Mouse (Mus musculus) midbrain, embryonic 11.5 days (tissue): Measurements from ENCODE around the gene Gm26602. TPM values are rescaled to one million over a fixed set of nuclear protein-coding genes. Genes with fewer than 3 reads are reported as not detected.

Source experiments
- ATAC-seq: fragments of 200-750 bp; cut with Nextera tagmentation; 2 replicates; pipeline ENCODE4 v1.8.0; 2017; ENCODE audit warnings: moderate TSS enrichment, moderate library complexity; ENCODE audit not compliant: low FRiP score
- DNase-seq: peaks from one replicate; pipeline ENCODE4 v3.0.0; 2015; ENCODE audit warnings: low spot score; ENCODE audit errors: missing footprints
- H3K27ac ChIP-seq: fragments of 300-500 bp; sonication (generic); 2 replicates; pipeline ENCODE4 v1.5.1; 2014; ENCODE audit warnings: low read depth, low read length
- H3K27me3 ChIP-seq: fragments of 300-500 bp; sonication (generic); 2 replicates; pipeline ENCODE4 v1.6.1; 2014; ENCODE audit warnings: mild to moderate bottlenecking, low read length, moderate library complexity, mixed read lengths; ENCODE audit not compliant: control insufficient read depth, insufficient read depth
- H3K36me3 ChIP-seq: fragments of 300-500 bp; sonication (generic); 2 replicates; pipeline ENCODE4 v1.6.1; 2014; ENCODE audit warnings: mild to moderate bottlenecking, low read length, moderate library complexity, mixed read lengths; ENCODE audit not compliant: control insufficient read depth, insufficient read depth
- H3K4me1 ChIP-seq: fragments of 300-500 bp; sonication (generic); 2 replicates; pipeline ENCODE4 v1.6.1; 2014; ENCODE audit warnings: low read length; ENCODE audit not compliant: control insufficient read depth, insufficient read depth
- H3K4me2 ChIP-seq: fragments of 300-500 bp; sonication (generic); 2 replicates; pipeline ENCODE4 v1.6.1; 2014; ENCODE audit warnings: mild to moderate bottlenecking, moderate library complexity
- H3K4me3 ChIP-seq: fragments of 300-500 bp; sonication (generic); 2 replicates; pipeline ENCODE4 v1.5.1; 2014; ENCODE audit warnings: low read depth, low read length
- H3K9ac ChIP-seq: fragments of 300-500 bp; sonication (generic); 2 replicates; pipeline ENCODE4 v1.6.1; 2014; ENCODE audit warnings: low read length
- H3K9me3 ChIP-seq: fragments of 300-500 bp; sonication (generic); 2 replicates; pipeline ENCODE4 v1.6.1; 2016; ENCODE audit warnings: low read length; ENCODE audit not compliant: control insufficient read depth
- WGBS: fragments of 180-500 bp; shearing (Covaris S2); extraction: QIAGEN DNeasy Blood & Tissue Kit; methylation state at CpG from one replicate; pipeline ENCODE4 v1.1.7; 2014; 5-methylcytosine and 5-hydroxymethylcytosine counted together
- polyA plus RNA-seq: library from polyadenylated mRNA; unstranded; fragments of >200 nt; fragmentation: Nextera tagmentation; extraction: Ambion mirVana; gene quantifications from 2 replicates; pipeline ENCODE4 v1.2.1, GENCODE M21; 2014

The Gm26602 gene
- polyA plus RNA-seq, 1 experiment from 2014 or later: 20.6 TPM

GRCm38 (mm10) chr10:79871845-79872244, 38.8 kb upstream of the Gm26602 start:
- H3K36me3 ChIP-seq: peaks cover 18% of the 10 kb centered on the region
- H3K9ac ChIP-seq: no peak overlapping the region
- WGBS: 94% methylated on average over 8 of the region's 8 CpGs
- no peak for ATAC-seq
- no peaks in the 10 kb centered on the region for H3K9me3 ChIP-seq
- no peak overlapping the region for H3K4me2 ChIP-seq
- H3K4me1 ChIP-seq: peaks cover 13% of the 10 kb centered on the region
- DNase-seq: no peak
- no peak overlapping the region for H3K4me3 ChIP-seq
- H3K27ac ChIP-seq: no peak overlapping the region
- no peaks in the 10 kb centered on the region for H3K27me3 ChIP-seq

DNA sequence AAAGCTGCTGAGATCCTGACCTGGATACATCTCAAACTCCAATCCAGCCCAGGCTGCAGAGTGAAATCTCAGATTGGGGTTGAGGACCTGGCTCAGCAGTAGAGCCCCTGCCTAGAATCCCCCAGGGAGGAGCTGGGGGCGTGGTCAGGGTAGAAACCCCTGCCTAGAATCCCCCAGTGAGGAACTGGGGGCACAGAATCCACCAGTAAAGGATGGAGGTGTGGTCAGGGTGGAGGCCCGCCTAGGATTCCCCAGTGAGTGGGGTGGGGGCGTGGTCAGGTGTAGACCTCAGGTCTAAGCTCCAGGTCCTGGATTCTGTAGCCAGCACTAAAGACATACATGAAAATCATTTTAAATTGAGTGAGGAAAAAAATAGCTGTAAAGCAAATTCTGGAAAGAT, 37.8 kb upstream of the Gm26602 start:
- peaks cover 13% of the 10 kb centered on the region for H3K36me3 ChIP-seq
- H3K27me3 ChIP-seq: no peaks in the 10 kb centered on the region
- 56% methylated on average over 3 of the region's 3 CpGs for WGBS
- no peak overlapping the region for H3K27ac ChIP-seq
- peak overlapping the region; percentile 80 for H3K4me3 ChIP-seq
- H3K4me2 ChIP-seq: peak overlapping the region; percentile 80
- no peaks in the 10 kb centered on the region for H3K9me3 ChIP-seq
- ATAC-seq (no peak), DNase-seq (no peak)
- peak overlapping the region; percentile 96 for H3K9ac ChIP-seq
- H3K4me1 ChIP-seq: peaks cover 13% of the 10 kb centered on the region

DNA sequence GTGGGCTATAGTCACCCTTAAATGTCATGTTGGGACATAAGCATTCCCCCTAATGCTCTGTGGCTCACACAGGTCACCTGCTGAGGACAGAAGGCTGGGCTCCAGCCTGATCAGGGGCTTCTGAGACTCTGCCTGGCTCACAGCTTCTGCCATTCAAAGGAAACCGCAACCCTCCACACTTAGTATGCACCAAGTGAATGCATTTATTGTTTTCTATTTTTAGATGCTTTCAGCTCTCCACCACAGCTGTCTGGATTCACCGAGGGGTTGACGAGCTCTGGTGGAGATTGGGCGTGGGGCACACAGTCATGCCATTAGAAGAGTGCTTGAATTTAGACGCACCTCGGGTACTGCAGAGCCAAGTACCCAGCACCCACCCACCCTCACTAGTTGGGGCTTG, 37.3 kb upstream of the Gm26602 start:
- H3K4me3 ChIP-seq: peak overlapping the region; percentile 80
- no peak overlapping the region for H3K27ac ChIP-seq
- no peaks in the 10 kb centered on the region for H3K9me3 ChIP-seq
- WGBS: 24% methylated on average over 6 of the region's 6 CpGs
- H3K4me2 ChIP-seq: peak overlapping the region; percentile 80
- peaks cover 13% of the 10 kb centered on the region for H3K36me3 ChIP-seq
- H3K9ac ChIP-seq: peak overlapping the region; percentile 96
- no peaks in the 10 kb centered on the region for H3K27me3 ChIP-seq
- ATAC-seq: no peak
- DNase-seq: no peak
- H3K4me1 ChIP-seq: peaks cover 13% of the 10 kb centered on the region

GRCm38 (mm10) chr10:79873715-79874289, 36.9 kb upstream of the Gm26602 start:
- Histone ChIP-seq H3K27ac (peak overlapping the region; percentile 87), H3K4me3 (peak overlapping the region; percentile 80), H3K9ac (peak overlapping the region; percentile 96), H3K4me2 (peak overlapping the region; percentile 80), H3K27me3 (no peaks in the 10 kb centered on the region), H3K36me3 (peaks cover 13% of the 10 kb centered on the region), H3K9me3 (no peaks in the 10 kb centered on the region), H3K4me1 (peaks cover 13% of the 10 kb centered on the region)
- DNase-seq (no peak), ATAC-seq (peak; percentile 10; the same call in 1 of the 2 replicates)
- WGBS: 1% methylated on average over 26 of the region's 26 CpGs

DNA sequence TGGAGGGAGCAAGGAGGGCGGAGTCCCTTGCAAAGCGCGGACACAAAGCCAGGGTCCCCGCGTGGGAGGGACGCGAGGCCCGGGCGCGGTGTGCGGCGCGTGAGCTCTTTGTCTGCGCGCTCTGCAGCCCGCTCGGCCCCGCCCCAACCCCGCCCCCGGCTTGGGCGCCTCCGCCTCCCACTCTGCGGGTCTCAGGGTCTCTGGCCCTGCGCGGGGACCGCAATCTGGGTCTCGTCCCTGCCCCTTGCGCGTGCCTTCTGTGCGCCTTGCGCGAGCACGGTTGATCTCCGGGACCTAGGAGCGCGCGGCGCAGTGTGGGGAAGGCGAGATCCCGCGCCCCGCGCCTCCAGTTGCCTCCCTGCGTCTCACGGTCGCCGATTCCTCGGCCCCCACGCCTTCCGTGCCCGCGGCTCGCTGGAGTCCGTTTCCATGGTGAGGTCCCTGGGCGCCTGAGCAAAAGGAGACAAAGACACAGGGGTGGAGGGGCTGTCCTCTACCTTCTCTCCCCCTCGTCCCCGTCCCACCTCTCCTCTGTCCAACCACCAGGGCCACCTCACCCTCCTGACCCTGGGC, 36.3 kb upstream of the Gm26602 start, which contains the start of the genes Prtn3 and Plppr3:
Prtn3 (plus strand) TSS at position 187 of the 573 bp plus-strand sequence.
Plppr3 (minus strand) TSS at position 345 of the 573 bp plus-strand sequence.
- Histone ChIP-seq H3K4me3 (peak within 1 kb of the TSS; percentile 80), H3K4me2 (peak within 1 kb of the TSS; percentile 80), H3K27ac (peak within 1 kb of the TSS; percentile 87), H3K9ac (peak within 1 kb of the TSS; percentile 96), H3K36me3 (peaks cover 12% of the 10 kb centered on the region), H3K9me3 (no peaks in the 10 kb centered on the region), H3K4me1 (peaks cover 13% of the 10 kb centered on the region), H3K27me3 (no peaks in the 10 kb centered on the region)
- under 1% methylated on average over 48 of the region's 57 CpGs for WGBS
- DNase-seq: peak; percentile 98
- ATAC-seq: peak; percentile 92

GRCm38 (mm10) chr10:79877174-79877573, 33.5 kb upstream of the Gm26602 start:
- peaks cover 17% of the 10 kb centered on the region for H3K4me1 ChIP-seq
- no peak overlapping the region for H3K9ac ChIP-seq
- ATAC-seq: no peak
- H3K9me3 ChIP-seq: no peaks in the 10 kb centered on the region
- no peak for DNase-seq
- no peak overlapping the region for H3K27ac ChIP-seq
- no peak overlapping the region for H3K4me2 ChIP-seq
- H3K4me3 ChIP-seq: no peak overlapping the region
- H3K27me3 ChIP-seq: peaks cover 8% of the 10 kb centered on the region
- WGBS: 37% methylated on average over 1 of the region's 1 CpGs
- 0 out of 2 replicates have a peak, but pooled peaks cover 2% of the 10 kb centered on the region for H3K36me3 ChIP-seq

DNA sequence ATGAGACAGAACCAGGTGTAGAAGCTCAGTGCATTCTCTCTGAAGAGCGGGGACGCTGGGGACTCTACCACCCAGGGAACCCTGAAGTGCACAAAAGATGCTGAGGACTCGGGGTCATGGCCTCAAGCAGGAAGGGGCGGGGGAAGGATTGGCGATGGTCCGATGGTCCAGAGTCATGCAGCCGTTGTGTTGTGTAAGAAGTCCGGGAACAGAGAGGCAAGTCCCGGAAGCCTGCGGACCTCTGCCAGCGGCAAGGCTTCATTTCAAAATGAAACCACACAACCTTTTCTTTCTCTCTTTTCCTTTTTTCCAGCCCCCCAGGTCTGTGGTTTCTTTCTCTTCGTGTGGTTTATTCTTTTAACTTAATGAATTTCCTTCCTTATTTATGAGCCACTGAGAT, 32.9 kb upstream of the Gm26602 start:
- peaks cover 13% of the 10 kb centered on the region for H3K4me1 ChIP-seq
- H3K27me3 ChIP-seq: peaks cover 13% of the 10 kb centered on the region
- H3K36me3 ChIP-seq: 0 out of 2 replicates have a peak, but pooled peaks cover 2% of the 10 kb centered on the region
- H3K27ac ChIP-seq: no peak overlapping the region
- no peak overlapping the region for H3K9ac ChIP-seq
- no peak for ATAC-seq
- H3K4me3 ChIP-seq: no peak overlapping the region
- no peaks in the 10 kb centered on the region for H3K9me3 ChIP-seq
- WGBS: 40% methylated on average over 12 of the region's 12 CpGs
- H3K4me2 ChIP-seq: no peak overlapping the region
- DNase-seq: no peak

DNA sequence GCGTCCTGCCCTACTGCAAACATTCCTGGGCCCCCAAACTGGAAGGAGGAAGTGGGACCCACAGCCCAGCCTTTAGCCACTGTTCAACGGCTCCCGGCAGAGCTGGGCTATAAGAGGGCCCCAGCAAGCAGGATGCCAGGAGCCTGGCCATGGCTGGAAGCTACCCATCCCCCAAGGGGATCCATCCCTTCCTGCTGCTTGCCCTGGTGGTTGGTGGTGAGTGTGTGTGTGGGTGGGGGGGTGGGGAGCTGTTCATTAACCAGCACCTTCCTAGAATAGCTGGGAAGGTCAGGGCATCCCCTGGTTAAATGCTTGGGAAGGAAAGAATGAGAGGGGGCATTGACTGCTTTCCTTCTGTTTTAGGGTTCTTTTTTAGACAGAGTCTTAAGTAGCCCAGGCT, 31.1 kb upstream of the Gm26602 start:
- H3K27ac ChIP-seq: no peak overlapping the region
- H3K27me3 ChIP-seq: peaks cover 19% of the 10 kb centered on the region
- peaks cover 11% of the 10 kb centered on the region for H3K4me1 ChIP-seq

DNA sequence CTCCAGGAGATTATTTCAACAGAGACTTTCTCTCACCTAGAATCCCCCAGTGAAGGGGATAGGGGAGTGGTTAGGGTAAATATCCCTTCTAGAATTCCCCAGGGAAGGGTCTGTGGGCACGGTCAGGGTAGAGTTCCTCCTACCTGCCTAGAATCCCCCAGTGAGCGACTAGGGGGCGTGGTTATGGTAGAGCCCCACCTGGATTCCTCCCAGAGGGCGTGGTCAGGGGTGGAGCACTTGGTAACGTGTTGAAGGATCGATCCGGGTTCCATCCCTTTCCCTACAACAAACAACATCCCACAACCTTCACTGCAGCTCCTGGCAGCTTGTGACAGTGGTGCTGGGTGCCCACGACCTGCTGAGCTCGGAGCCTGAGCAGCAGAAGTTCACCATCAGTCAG, 29.9 kb upstream of the Gm26602 start:
- Histone ChIP-seq H3K9me3 (no peaks in the 10 kb centered on the region), H3K36me3 (no peaks in the 10 kb centered on the region), H3K9ac (no peak overlapping the region), H3K4me2 (no peak overlapping the region), H3K27me3 (peaks cover 19% of the 10 kb centered on the region), H3K4me3 (no peak overlapping the region), H3K27ac (no peak overlapping the region), H3K4me1 (peaks cover 4% of the 10 kb centered on the region; the same call in 1 of the 2 replicates)
- no peak for DNase-seq
- WGBS: 20% methylated on average over 9 of the region's 9 CpGs
- ATAC-seq: no peak

More for the DNA sequence above, 31.1 kb upstream of the Gm26602 start:
- no peak for ATAC-seq
- Histone ChIP-seq H3K4me2 (no peak overlapping the region), H3K9ac (no peak overlapping the region), H3K36me3 (no peaks in the 10 kb centered on the region), H3K9me3 (no peaks in the 10 kb centered on the region), H3K4me3 (no peak overlapping the region)
- WGBS: 48% methylated on average over 3 of the region's 3 CpGs
- DNase-seq: no peak
